Mouse (Mus musculus) spleen, adult 2 months (tissue): Measurements from ENCODE around the gene Aqr.

Experiments used
- CTCF ChIP-seq: fragments of 200-500 bp; IDR thresholded peaks from 2 replicates; pipeline ENCODE4 v1.5.1; 2011; ENCODE audit warnings: mild to moderate bottlenecking, inconsistent platforms; ENCODE audit not compliant: insufficient read depth, insufficient read length, insufficient replicate concordance; ENCODE audit errors: extremely low read depth
- POLR2A ChIP-seq: fragments of 200-500 bp; IDR thresholded peaks from 2 replicates; pipeline ENCODE4 v1.6.1; 2011; ENCODE audit warnings: low read depth, low read length, inconsistent platforms

DNA sequence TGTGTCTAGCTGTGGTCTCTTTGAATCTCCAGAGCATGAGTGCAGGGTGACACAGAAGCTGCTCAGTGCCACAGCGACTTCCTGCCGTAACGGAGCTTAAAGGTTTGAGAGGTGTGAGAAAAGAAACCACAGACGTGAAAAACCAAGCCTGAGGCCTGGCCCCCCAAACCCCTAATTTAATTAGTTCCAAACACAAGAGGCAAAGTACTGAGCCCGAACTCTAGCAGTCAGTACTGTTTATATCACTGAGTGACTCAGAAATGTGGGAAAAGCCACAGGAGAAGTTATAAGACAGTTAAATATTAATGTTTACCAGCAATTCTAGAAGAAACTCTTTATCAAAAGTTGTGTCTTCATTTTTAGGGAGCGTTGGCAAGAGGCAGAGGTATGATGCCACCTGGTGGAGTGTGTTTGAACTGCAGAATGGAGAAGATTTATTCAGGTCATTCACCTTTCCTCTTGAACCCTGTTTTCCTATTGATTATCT lies 41.5 kb downstream of the Aqr start:
- TF ChIP-seq CTCF (peak; percentile 45; the same call in 1 of the 2 replicates), POLR2A (no peak)
